Mouse (Mus musculus) cerebellum, postnatal 4 days (tissue): ENCODE data around the gene S1pr1.

Experiments used
- DNase-seq, 2 experiments: peaks; one replicate each; pipeline ENCODE4 v3.0.0; 2022; ENCODE audit warnings: low spot score in 2 of 2, mixed read lengths in 1 of 2

Gene S1pr1

GRCm38 (mm10) chr3:115711924-115712807 lies 2.7 kb downstream of the S1pr1 start:
- no peak for DNase-seq

GRCm38 (mm10) chr3:115711393-115711792 lies 3.5 kb downstream of the S1pr1 start:
- DNase-seq = no peak

GRCm38 (mm10) chr3:115710051-115710450 lies 4.8 kb downstream of the S1pr1 start:
- DNase-seq = no peak

GRCm38 (mm10) chr3:115709118-115709574 lies 5.7 kb downstream of the S1pr1 start:
- DNase-seq = no peak

- DNase-seq = no peak
These were observed 8.1 kb downstream of the S1pr1 start for GRCm38 (mm10) chr3:115706736-115707135.

- no peak for DNase-seq
These were observed 10.5 kb downstream of the S1pr1 start for GRCm38 (mm10) chr3:115704254-115704908.

- no peak for DNase-seq
These were observed 11.2 kb downstream of the S1pr1 start for GRCm38 (mm10) chr3:115703720-115704119.

- no peak for DNase-seq
These were observed 12.8 kb downstream of the S1pr1 start for GRCm38 (mm10) chr3:115702089-115702488.

GRCm38 (mm10) chr3:115695194-115695891 lies 19.5 kb downstream of the S1pr1 start:
- no peak for DNase-seq

GRCm38 (mm10) chr3:115694168-115694567 lies 20.7 kb downstream of the S1pr1 start:
- no peak for DNase-seq

- no peak for DNase-seq
These were observed 21.5 kb downstream of the S1pr1 start for GRCm38 (mm10) chr3:115693390-115693789.

GRCm38 (mm10) chr3:115692857-115693256 lies 22.0 kb downstream of the S1pr1 start:
- DNase-seq = no peak

- no peak for DNase-seq
These were observed 22.5 kb downstream of the S1pr1 start for GRCm38 (mm10) chr3:115692384-115692783.

GRCm38 (mm10) chr3:115689920-115690319 lies 25.0 kb downstream of the S1pr1 start:
- no peak for DNase-seq

GRCm38 (mm10) chr3:115689352-115689751 lies 25.5 kb downstream of the S1pr1 start:
- DNase-seq = no peak

GRCm38 (mm10) chr3:115687821-115688220 lies 27.1 kb downstream of the S1pr1 start:
- DNase-seq = no peak

- DNase-seq = no peak
These were observed 32.4 kb downstream of the S1pr1 start for GRCm38 (mm10) chr3:115682328-115683088.

GRCm38 (mm10) chr3:115681184-115681583 lies 33.7 kb downstream of the S1pr1 start:
- DNase-seq = no peak

GRCm38 (mm10) chr3:115679022-115679421 lies 35.9 kb downstream of the S1pr1 start:
- no peak for DNase-seq

- DNase-seq = no peak
These were observed 39.0 kb downstream of the S1pr1 start for GRCm38 (mm10) chr3:115675546-115676535.
